Mouse (Mus musculus): ENCODE data around the gene Mep1a.

- TF ChIP-seq POLR2A (IDR thresholded peaks at IDR 0.05; ENCODE audit: borderline replicate concordance, insufficient read depth, low read length), result no peak
- no peak for TF ChIP-seq CTCF (IDR thresholded peaks at IDR 0.05; ENCODE audit: borderline replicate concordance, insufficient read depth, low read depth, low read length)
Observed at GRCm38 (mm10) chr17:43451216-43451615, 51.4 kb downstream of the Mep1a start.

All from cerebellum, adult 2 months (tissue).